Mouse (Mus musculus) heart, embryonic 12.5 days (tissue): Measurements from ENCODE around the gene Pir. TPM values are rescaled to one million over a fixed set of nuclear protein-coding genes. Genes with fewer than 3 reads are reported as not detected.

ENCODE experiments used
- polyA plus RNA-seq: library from polyadenylated mRNA; unstranded; fragments of >200 nt; fragmentation: Nextera tagmentation; extraction: Ambion mirVana; gene quantifications from 2 replicates; pipeline ENCODE4 v1.2.1, GENCODE M21; 2016

Gene Pir
- polyA plus RNA-seq, 1 experiment from 2014 or later: 9.2 TPM

Other genes with a start within 250 kb of the Pir start
- gene Car5b, start 241.4 kb upstream of the Pir start, polyA plus RNA-seq: 0.19 and 0.26 TPM in 2 replicates
- 24.2 and 26.2 TPM in 2 replicates for gene Siah1b, start 192.9 kb upstream of the Pir start, polyA plus RNA-seq
- gene Cltrn, start 180.5 kb upstream of the Pir start, polyA plus RNA-seq: not detected in 2 replicates
- 0.17 and 0.18 TPM in 2 replicates for gene Ace2, start 130.0 kb upstream of the Pir start, polyA plus RNA-seq
- gene Bmx, start 11.2 kb upstream of the Pir start, polyA plus RNA-seq: 8.7 and 8.8 TPM in 2 replicates
- 2.2 and 3.5 TPM in 2 replicates for gene Vegfd, start 104.0 kb downstream of the Pir start, polyA plus RNA-seq
- 11.9 TPM in 2 replicates for gene Piga, start 150.4 kb downstream of the Pir start, polyA plus RNA-seq
- gene Asb11, start 167.6 kb downstream of the Pir start, polyA plus RNA-seq: 7.1 and 7.7 TPM in 2 replicates
- not detected in 2 replicates for gene Asb9, start 237.0 kb downstream of the Pir start, polyA plus RNA-seq